Mouse (Mus musculus) limb, embryonic 12.5 days (tissue): ENCODE data around the gene Gm5475. TPM values are rescaled to one million over a fixed set of nuclear protein-coding genes. Genes with fewer than 3 reads are reported as not detected.

Source experiments
- ATAC-seq: fragments of 200-750 bp; cut with Nextera tagmentation; 2 replicates; pipeline ENCODE4 v1.8.0; 2017; ENCODE audit warnings: low read depth, moderate TSS enrichment; ENCODE audit not compliant: insufficient number of reproducible peaks, insufficient read depth, low FRiP score, low TSS enrichment
- H3K27ac ChIP-seq: fragments of 300-500 bp; sonication (generic); 2 replicates; pipeline ENCODE4 v1.5.1; 2016; ENCODE audit warnings: mild to moderate bottlenecking, moderate library complexity
- H3K27me3 ChIP-seq: fragments of 300-500 bp; sonication (generic); 2 replicates; pipeline ENCODE4 v1.6.1; 2016; ENCODE audit warnings: mild to moderate bottlenecking, moderate library complexity
- H3K36me3 ChIP-seq: fragments of 300-500 bp; sonication (generic); 2 replicates; pipeline ENCODE4 v1.6.1; 2016; ENCODE audit warnings: mild to moderate bottlenecking, moderate library complexity
- H3K4me1 ChIP-seq: fragments of 300-500 bp; sonication (generic); replicated peaks from 2 replicates; pipeline ENCODE4 v1.6.1; 2016
- H3K4me2 ChIP-seq: fragments of 300-500 bp; sonication (generic); 2 replicates; pipeline ENCODE4 v1.6.1; 2016; ENCODE audit warnings: mild to moderate bottlenecking, moderate library complexity
- H3K4me3 ChIP-seq: fragments of 300-500 bp; sonication (generic); replicated peaks from 2 replicates; pipeline ENCODE4 v1.5.1; 2016; ENCODE audit warnings: mild to moderate bottlenecking
- H3K9ac ChIP-seq: fragments of 300-500 bp; sonication (generic); replicated peaks from 2 replicates; pipeline ENCODE4 v1.6.1; 2016; ENCODE audit warnings: mild to moderate bottlenecking, moderate library complexity
- H3K9me3 ChIP-seq: fragments of 300-500 bp; sonication (generic); 2 replicates; pipeline ENCODE4 v1.6.1; 2016; ENCODE audit warnings: mild to moderate bottlenecking, moderate library complexity
- WGBS: fragments of 180-500 bp; shearing (Covaris S2); methylation state at CpG from one replicate; pipeline ENCODE4 v1.1.7; 2016; 5-methylcytosine and 5-hydroxymethylcytosine counted together
- polyA plus RNA-seq: library from polyadenylated mRNA; unstranded; fragments of >200 nt; fragmentation: Nextera tagmentation; extraction: Ambion mirVana; gene quantifications from 2 replicates; pipeline ENCODE4 v1.2.1, GENCODE M21; 2016

Gm5475 gene
- polyA plus RNA-seq, 1 experiment from 2014 or later, result 0.13 TPM

- H3K36me3 ChIP-seq, result peaks cover 48% of the 10 kb centered on the region
- no peak for ATAC-seq
- 81% methylated on average over 11 of the region's 11 CpGs for WGBS
- H3K9ac ChIP-seq, result no peak overlapping the region
- H3K4me2 ChIP-seq, result no peak overlapping the region
- no peak overlapping the region for H3K4me3 ChIP-seq
- no peak overlapping the region for H3K27ac ChIP-seq
- H3K27me3 ChIP-seq, result no peaks in the 10 kb centered on the region
- no peaks in the 10 kb centered on the region for H3K9me3 ChIP-seq
- peaks cover 12% of the 10 kb centered on the region for H3K4me1 ChIP-seq
Observed at GRCm38 (mm10) chr15:100393016-100393415, 28.9 kb upstream of the Gm5475 start.

- H3K27me3 ChIP-seq, result no peaks in the 10 kb centered on the region
- ATAC-seq, result no peak
- WGBS, result 94% methylated on average over 3 of the region's 3 CpGs
- H3K9ac ChIP-seq, result no peak overlapping the region
- no peaks in the 10 kb centered on the region for H3K9me3 ChIP-seq
- H3K4me1 ChIP-seq, result peaks cover 12% of the 10 kb centered on the region
- peaks cover 74% of the 10 kb centered on the region for H3K36me3 ChIP-seq
- H3K27ac ChIP-seq, result no peak overlapping the region
- no peak overlapping the region for H3K4me2 ChIP-seq
- no peak overlapping the region for H3K4me3 ChIP-seq
Observed at GRCm38 (mm10) chr15:100395561-100395960, 26.4 kb upstream of the Gm5475 start.

- Histone ChIP-seq H3K27me3 (no peaks in the 10 kb centered on the region), H3K36me3 (peaks cover 98% of the 10 kb centered on the region), H3K9ac (no peak overlapping the region), H3K27ac (no peak overlapping the region), H3K4me3 (no peak overlapping the region), H3K9me3 (no peaks in the 10 kb centered on the region), H3K4me1 (no peaks in the 10 kb centered on the region), H3K4me2 (no peak overlapping the region)
- ATAC-seq, result no peak
- WGBS, result 90% methylated on average over 16 of the region's 16 CpGs
Observed at GRCm38 (mm10) chr15:100400592-100401250, 21.2 kb upstream of the Gm5475 start.

GRCm38 (mm10) chr15:100401811-100402210 is 20.1 kb upstream of the Gm5475 start:
- Histone ChIP-seq H3K27ac (no peak overlapping the region), H3K4me1 (no peaks in the 10 kb centered on the region), H3K9me3 (no peaks in the 10 kb centered on the region), H3K4me3 (no peak overlapping the region), H3K4me2 (no peak overlapping the region), H3K27me3 (no peaks in the 10 kb centered on the region), H3K9ac (no peak overlapping the region), H3K36me3 (peaks cover 97% of the 10 kb centered on the region)
- 94% methylated on average over 4 of the region's 4 CpGs for WGBS
- ATAC-seq, result no peak

- ATAC-seq, result no peak
- no peaks in the 10 kb centered on the region for H3K4me1 ChIP-seq
- H3K27ac ChIP-seq, result no peak overlapping the region
- H3K9ac ChIP-seq, result no peak overlapping the region
- H3K36me3 ChIP-seq, result peaks cover 92% of the 10 kb centered on the region
- no peaks in the 10 kb centered on the region for H3K27me3 ChIP-seq
- no peaks in the 10 kb centered on the region for H3K9me3 ChIP-seq
- WGBS, result 92% methylated on average over 14 of the region's 14 CpGs
- H3K4me3 ChIP-seq, result no peak overlapping the region
- no peak overlapping the region for H3K4me2 ChIP-seq
Observed at GRCm38 (mm10) chr15:100402347-100402746, 19.6 kb upstream of the Gm5475 start.

GRCm38 (mm10) chr15:100402798-100403197 is 19.1 kb upstream of the Gm5475 start:
- ATAC-seq, result no peak
- Histone ChIP-seq H3K4me2 (no peak overlapping the region), H3K4me3 (no peak overlapping the region), H3K36me3 (peaks cover 89% of the 10 kb centered on the region), H3K9me3 (no peaks in the 10 kb centered on the region), H3K27ac (no peak overlapping the region), H3K4me1 (no peaks in the 10 kb centered on the region), H3K9ac (no peak overlapping the region), H3K27me3 (no peaks in the 10 kb centered on the region)
- 95% methylated on average over 4 of the region's 4 CpGs for WGBS

- Histone ChIP-seq H3K4me3 (no peak overlapping the region), H3K4me2 (no peak overlapping the region), H3K4me1 (no peaks in the 10 kb centered on the region), H3K27me3 (no peaks in the 10 kb centered on the region), H3K9ac (no peak overlapping the region), H3K36me3 (peaks cover 89% of the 10 kb centered on the region), H3K9me3 (no peaks in the 10 kb centered on the region), H3K27ac (no peak overlapping the region)
- ATAC-seq, result no peak
- WGBS, result 93% methylated on average over 16 of the region's 16 CpGs
Observed at GRCm38 (mm10) chr15:100403318-100404000, 18.5 kb upstream of the Gm5475 start.

GRCm38 (mm10) chr15:100406088-100406487 is 15.9 kb upstream of the Gm5475 start:
- H3K36me3 ChIP-seq, result peaks cover 85% of the 10 kb centered on the region
- no peak overlapping the region for H3K27ac ChIP-seq
- no peak overlapping the region for H3K4me3 ChIP-seq
- no peak for ATAC-seq
- H3K27me3 ChIP-seq, result no peaks in the 10 kb centered on the region
- H3K9me3 ChIP-seq, result no peaks in the 10 kb centered on the region
- no peak overlapping the region for H3K4me2 ChIP-seq
- H3K4me1 ChIP-seq, result no peaks in the 10 kb centered on the region
- no peak overlapping the region for H3K9ac ChIP-seq
- 89% methylated on average over 5 of the region's 5 CpGs for WGBS

GRCm38 (mm10) chr15:100410918-100411672 is 10.9 kb upstream of the Gm5475 start:
- 59% methylated on average over 14 of the region's 14 CpGs for WGBS
- Histone ChIP-seq H3K27ac (no peak overlapping the region), H3K9ac (no peak overlapping the region), H3K4me3 (no peak overlapping the region), H3K36me3 (peaks cover 46% of the 10 kb centered on the region), H3K4me2 (no peak overlapping the region), H3K4me1 (peaks cover 7% of the 10 kb centered on the region; the same call in 1 of the 2 replicates), H3K27me3 (no peaks in the 10 kb centered on the region), H3K9me3 (no peaks in the 10 kb centered on the region)
- ATAC-seq, result no peak

GRCm38 (mm10) chr15:100411731-100412130 is 10.2 kb upstream of the Gm5475 start:
- 91% methylated on average over 5 of the region's 5 CpGs for WGBS
- Histone ChIP-seq H3K9me3 (no peaks in the 10 kb centered on the region), H3K27me3 (no peaks in the 10 kb centered on the region), H3K4me1 (peaks cover 11% of the 10 kb centered on the region; the same call in 1 of the 2 replicates), H3K27ac (no peak overlapping the region), H3K4me2 (no peak overlapping the region), H3K36me3 (peaks cover 40% of the 10 kb centered on the region), H3K4me3 (no peak overlapping the region), H3K9ac (no peak overlapping the region)
- no peak for ATAC-seq

- Histone ChIP-seq H3K27ac (no peak overlapping the region), H3K36me3 (peaks cover 33% of the 10 kb centered on the region), H3K9me3 (no peaks in the 10 kb centered on the region), H3K4me1 (peaks cover 11% of the 10 kb centered on the region; the same call in 1 of the 2 replicates), H3K4me2 (no peak overlapping the region), H3K27me3 (no peaks in the 10 kb centered on the region), H3K4me3 (no peak overlapping the region), H3K9ac (no peak overlapping the region)
- no peak for ATAC-seq
- 77% methylated on average over 4 of the region's 5 CpGs for WGBS
Observed at GRCm38 (mm10) chr15:100413306-100413705, 8.6 kb upstream of the Gm5475 start.
